Mouse (Mus musculus) megakaryocyte-erythroid progenitor cell, adult 5-6 weeks (primary cell): ENCODE results near the gene Gpx3. TPM values are rescaled to one million over a fixed set of nuclear protein-coding genes. Genes with fewer than 3 reads are reported as not detected.

ENCODE experiments used
- total RNA-seq, 2 experiments: library from RNA; stranded (forward) in 1 of 2; stranded (reverse) in 1 of 2; fragments of 200-1000, 215-1000 nt in 1 of 2; fragments of >200 nt in 1 of 2; fragmentation: Nextera tagmentation in 1 of 2; gene quantifications; 2 replicates each; pipeline ENCODE4 v1.2.3; 2014 to 2017

Gpx3 gene
- total RNA-seq, 2 experiments from 2014 or later: not detected

Other genes with a start within 250 kb of the Gpx3 start
- 27.9 and 28.2 TPM in 2 replicates for gene Cdc42se2, start 114.8 kb upstream of the Gpx3 start, total RNA-seq (2014; fragmentation: Nextera tagmentation)
- 33.2 and 50.7 TPM in 2 replicates for gene Cdc42se2, start 114.8 kb upstream of the Gpx3 start, total RNA-seq (2017)
- gene Lyrm7, start 41.5 kb upstream of the Gpx3 start, total RNA-seq (2014; fragmentation: Nextera tagmentation): 6.1 and 11.0 TPM in 2 replicates
- gene Lyrm7, start 41.5 kb upstream of the Gpx3 start, total RNA-seq (2017): 1.9 and 11.9 TPM in 2 replicates
- gene Hint1, start 36.1 kb upstream of the Gpx3 start, total RNA-seq (2014; fragmentation: Nextera tagmentation): 531 and 641 TPM in 2 replicates
- 368 and 454 TPM in 2 replicates for gene Hint1, start 36.1 kb upstream of the Gpx3 start, total RNA-seq (2017)
- gene Tnip1, start 60.5 kb downstream of the Gpx3 start, total RNA-seq (2014; fragmentation: Nextera tagmentation): 16.7 and 17.8 TPM in 2 replicates
- gene Tnip1, start 60.5 kb downstream of the Gpx3 start, total RNA-seq (2017): 12.5 and 12.8 TPM in 2 replicates
- 18.3 and 28.5 TPM in 2 replicates for gene Anxa6, start 131.0 kb downstream of the Gpx3 start, total RNA-seq (2014; fragmentation: Nextera tagmentation)
- gene Anxa6, start 131.0 kb downstream of the Gpx3 start, total RNA-seq (2017): 25.3 and 26.7 TPM in 2 replicates
- 4.8 and 8.8 TPM in 2 replicates for gene Ccdc69, start 175.7 kb downstream of the Gpx3 start, total RNA-seq (2014; fragmentation: Nextera tagmentation)
- gene Ccdc69, start 175.7 kb downstream of the Gpx3 start, total RNA-seq (2017): 9.6 and 15.9 TPM in 2 replicates
- gene Gm2a, start 195.7 kb downstream of the Gpx3 start, total RNA-seq (2014; fragmentation: Nextera tagmentation): 6.2 and 8.6 TPM in 2 replicates
- 9.0 and 16.7 TPM in 2 replicates for gene Gm2a, start 195.7 kb downstream of the Gpx3 start, total RNA-seq (2017)
- gene Slc36a3, start 249.3 kb downstream of the Gpx3 start, total RNA-seq (2014; fragmentation: Nextera tagmentation): not detected in 2 replicates
- gene Slc36a3, start 249.3 kb downstream of the Gpx3 start, total RNA-seq (2017): not detected in 2 replicates